Mouse (Mus musculus): ENCODE data around the gene Birc5. TPM values are rescaled to one million over a fixed set of nuclear protein-coding genes. Genes with fewer than 3 reads are reported as not detected.
A peak's percentile ranks its signal among the peaks of the same experiment; 100 is the strongest.

Birc5 gene
- polyA plus RNA-seq, 1 experiment: 60.7 TPM

- Histone ChIP-seq H3K4me2 (ENCODE audit: low read depth) (no peak overlapping the region), H3K36me3 (ENCODE audit: control insufficient read depth, insufficient read depth) (no peaks in the 10 kb centered on the region), H3K27me3 (ENCODE audit: control insufficient read depth, insufficient read depth, insufficient read length) (no peaks in the 10 kb centered on the region), H3ac (ENCODE audit: control insufficient read depth, insufficient read length) (no peak overlapping the region), H3K4me3 (no peak overlapping the region), H3K79me2 (ENCODE audit: control insufficient read depth, insufficient read depth) (no peaks in the 10 kb centered on the region)
- TF ChIP-seq USF1 (IDR thresholded peaks at IDR 0.05; ENCODE audit: low read depth) (no peak), MYOD1 (IDR thresholded peaks at IDR 0.05; ENCODE audit: control insufficient read depth in 1 of 3, insufficient read length in 2 of 3, low read depth in 2 of 3) (peak in 1 of 3 experiments; percentile 0), MYOG (IDR thresholded peaks at IDR 0.05; ENCODE audit: control insufficient read depth in 1 of 3, insufficient read depth in 1 of 3, insufficient read length in 2 of 3, low read depth in 2 of 3) (peak in 1 of 3 experiments; percentile 38)
Observed at GRCm38 (mm10) chr11:117890519-117891282, 41.6 kb downstream of the Birc5 start.

- no peaks in the 10 kb centered on the region for H3K79me2 ChIP-seq (ENCODE audit: control insufficient read depth, insufficient read depth)
- no peak overlapping the region for H3K4me3 ChIP-seq
- H3ac ChIP-seq (ENCODE audit: control insufficient read depth, insufficient read length): no peak overlapping the region
- H3K4me2 ChIP-seq (ENCODE audit: low read depth): no peak overlapping the region
- TF ChIP-seq POLR2AphosphoS2 (IDR thresholded peaks at IDR 0.05; ENCODE audit: insufficient read length, low read depth) (no peak), MAX (IDR thresholded peaks at IDR 0.05; ENCODE audit: low read depth) (no peak), MYOG (IDR thresholded peaks at IDR 0.05; ENCODE audit: control insufficient read depth in 1 of 3, insufficient read depth in 1 of 3, insufficient read length in 2 of 3, low read depth in 2 of 3) (no peak), TCF12 (IDR thresholded peaks at IDR 0.05; ENCODE audit: insufficient read depth, poor library complexity, severe bottlenecking) (no peak), SRF (IDR thresholded peaks at IDR 0.05; ENCODE audit: control insufficient read depth, insufficient read length, low read depth) (no peak), E2F4 (IDR thresholded peaks at IDR 0.05; ENCODE audit: insufficient read depth) (no peak), POLR2A (IDR thresholded peaks at IDR 0.05; ENCODE audit: insufficient read length, low read depth) (no peak), CEBPB (IDR thresholded peaks at IDR 0.05; ENCODE audit: insufficient read depth, poor library complexity, severe bottlenecking) (no peak), USF1 (IDR thresholded peaks at IDR 0.05; ENCODE audit: low read depth) (no peak), REST (IDR thresholded peaks at IDR 0.05; ENCODE audit: insufficient read depth, insufficient read length) (no peak), MYOD1 (IDR thresholded peaks at IDR 0.05; ENCODE audit: control insufficient read depth in 1 of 3, insufficient read length in 2 of 3, low read depth in 2 of 3) (no peak), TCF3 (IDR thresholded peaks at IDR 0.05; ENCODE audit: insufficient read length, low read depth) (no peak)
- no peaks in the 10 kb centered on the region for H3K27me3 ChIP-seq (ENCODE audit: control insufficient read depth, insufficient read depth, insufficient read length)
- H3K36me3 ChIP-seq (ENCODE audit: control insufficient read depth, insufficient read depth): no peaks in the 10 kb centered on the region
Observed at GRCm38 (mm10) chr11:117891581-117892175, 42.6 kb downstream of the Birc5 start.

- Histone ChIP-seq H3K36me3 (ENCODE audit: control insufficient read depth, insufficient read depth) (no peaks in the 10 kb centered on the region), H3K79me2 (ENCODE audit: control insufficient read depth, insufficient read depth) (no peaks in the 10 kb centered on the region), H3ac (ENCODE audit: control insufficient read depth, insufficient read length) (no peak overlapping the region), H3K27me3 (ENCODE audit: control insufficient read depth, insufficient read depth, insufficient read length) (no peaks in the 10 kb centered on the region), H3K4me2 (ENCODE audit: low read depth) (no peak overlapping the region), H3K4me3 (no peak overlapping the region)
- no peak for TF ChIP-seq POLR2AphosphoS2 (IDR thresholded peaks at IDR 0.05; ENCODE audit: insufficient read length, low read depth)
- TF ChIP-seq USF1 (IDR thresholded peaks at IDR 0.05; ENCODE audit: low read depth): no peak
- no peak for TF ChIP-seq TCF12 (IDR thresholded peaks at IDR 0.05; ENCODE audit: insufficient read depth, poor library complexity, severe bottlenecking)
- TF ChIP-seq CEBPB (IDR thresholded peaks at IDR 0.05; ENCODE audit: insufficient read depth, poor library complexity, severe bottlenecking): no peak
- TF ChIP-seq SRF (IDR thresholded peaks at IDR 0.05; ENCODE audit: control insufficient read depth, insufficient read length, low read depth): no peak
Observed at GRCm38 (mm10) chr11:117892199-117892598, 43.1 kb downstream of the Birc5 start.

- no peak overlapping the region for H3ac ChIP-seq (ENCODE audit: control insufficient read depth, insufficient read length)
- no peaks in the 10 kb centered on the region for H3K79me2 ChIP-seq (ENCODE audit: control insufficient read depth, insufficient read depth)
- no peak overlapping the region for H3K4me3 ChIP-seq
- no peaks in the 10 kb centered on the region for H3K27me3 ChIP-seq (ENCODE audit: control insufficient read depth, insufficient read depth, insufficient read length)
- H3K36me3 ChIP-seq (ENCODE audit: control insufficient read depth, insufficient read depth): no peaks in the 10 kb centered on the region
- TF ChIP-seq POLR2A (IDR thresholded peaks at IDR 0.05; ENCODE audit: insufficient read length, low read depth) (no peak), TCF12 (IDR thresholded peaks at IDR 0.05; ENCODE audit: insufficient read depth, poor library complexity, severe bottlenecking) (no peak), TCF3 (IDR thresholded peaks at IDR 0.05; ENCODE audit: insufficient read length, low read depth) (no peak), MAX (IDR thresholded peaks at IDR 0.05; ENCODE audit: low read depth) (no peak), E2F4 (IDR thresholded peaks at IDR 0.05; ENCODE audit: insufficient read depth) (no peak), POLR2AphosphoS2 (IDR thresholded peaks at IDR 0.05; ENCODE audit: insufficient read length, low read depth) (no peak), SRF (IDR thresholded peaks at IDR 0.05; ENCODE audit: control insufficient read depth, insufficient read length, low read depth) (no peak), MYOG (IDR thresholded peaks at IDR 0.05; ENCODE audit: control insufficient read depth in 1 of 3, insufficient read depth in 1 of 3, insufficient read length in 2 of 3, low read depth in 2 of 3) (no peak), USF1 (IDR thresholded peaks at IDR 0.05; ENCODE audit: low read depth) (no peak), CEBPB (IDR thresholded peaks at IDR 0.05; ENCODE audit: insufficient read depth, poor library complexity, severe bottlenecking) (no peak), MYOD1 (IDR thresholded peaks at IDR 0.05; ENCODE audit: control insufficient read depth in 1 of 3, insufficient read length in 2 of 3, low read depth in 2 of 3) (no peak), REST (IDR thresholded peaks at IDR 0.05; ENCODE audit: insufficient read depth, insufficient read length) (no peak)
- no peak overlapping the region for H3K4me2 ChIP-seq (ENCODE audit: low read depth)
Observed at GRCm38 (mm10) chr11:117894676-117895075, 45.6 kb downstream of the Birc5 start.

GRCm38 (mm10) chr11:117896533-117896932 is 47.5 kb downstream of the Birc5 start:
- TF ChIP-seq MYOD1 (IDR thresholded peaks at IDR 0.05; ENCODE audit: control insufficient read depth in 1 of 3, insufficient read length in 2 of 3, low read depth in 2 of 3) (no peak), REST (IDR thresholded peaks at IDR 0.05; ENCODE audit: insufficient read depth, insufficient read length) (no peak), USF1 (IDR thresholded peaks at IDR 0.05; ENCODE audit: low read depth) (no peak), MYOG (IDR thresholded peaks at IDR 0.05; ENCODE audit: control insufficient read depth in 1 of 3, insufficient read depth in 1 of 3, insufficient read length in 2 of 3, low read depth in 2 of 3) (no peak), POLR2AphosphoS2 (IDR thresholded peaks at IDR 0.05; ENCODE audit: insufficient read length, low read depth) (no peak)
- Histone ChIP-seq H3K79me2 (ENCODE audit: control insufficient read depth, insufficient read depth) (no peaks in the 10 kb centered on the region), H3K27me3 (ENCODE audit: control insufficient read depth, insufficient read depth, insufficient read length) (no peaks in the 10 kb centered on the region), H3ac (ENCODE audit: control insufficient read depth, insufficient read length) (no peak overlapping the region), H3K4me3 (no peak overlapping the region), H3K4me2 (ENCODE audit: low read depth) (no peak overlapping the region), H3K36me3 (ENCODE audit: control insufficient read depth, insufficient read depth) (no peaks in the 10 kb centered on the region)
